Mouse (Mus musculus): Measurements from ENCODE around the gene Kcnj15. TPM values are rescaled to one million over a fixed set of nuclear protein-coding genes. Genes with fewer than 3 reads are reported as not detected.

Gene Kcnj15
- polyA plus RNA-seq, 1 experiment from 2014 or later: 15.8 TPM

GRCm38 (mm10) chr16:95225285-95225684, 32.1 kb upstream of the Kcnj15 start:
- DNase-seq (ENCODE audit: low spot score) (no peak), ATAC-seq (no peak)
- WGBS: 40% methylated on average over 7 of the region's 7 CpGs
- H3K9ac ChIP-seq (replicated peaks; ENCODE audit: low read depth): no peak overlapping the region
- no peaks in the 10 kb centered on the region for H3K9me3 ChIP-seq (ENCODE audit: low read length)
- no peak overlapping the region for H3K4me3 ChIP-seq (ENCODE audit: low read depth, low read length)
- no peak overlapping the region for H3K27ac ChIP-seq (ENCODE audit: low read length)
- no peaks in the 10 kb centered on the region for H3K36me3 ChIP-seq (ENCODE audit: insufficient read depth, low read length)
- TF ChIP-seq EP300 (IDR thresholded peaks at IDR 0.05) (no peak), CTCF (IDR thresholded peaks at IDR 0.05) (no peak)
- H3K27me3 ChIP-seq (replicated peaks; ENCODE audit: insufficient read depth, low read length): no peaks in the 10 kb centered on the region
- no peak overlapping the region for H3K4me2 ChIP-seq (replicated peaks; ENCODE audit: low read depth, low read length)
- peaks cover 13% of the 10 kb centered on the region; the same call in 1 of the 2 replicates for H3K4me1 ChIP-seq (ENCODE audit: insufficient read depth, low read depth, low read length)

- TF ChIP-seq EP300 (IDR thresholded peaks at IDR 0.05): peak; percentile 62
- no peak for TF ChIP-seq CTCF (IDR thresholded peaks at IDR 0.05)
- Histone ChIP-seq H3K9me3 (ENCODE audit: low read length) (no peaks in the 10 kb centered on the region), H3K9ac (replicated peaks; ENCODE audit: low read depth) (no peak overlapping the region), H3K4me1 (ENCODE audit: insufficient read depth, low read depth, low read length) (peaks cover 3% of the 10 kb centered on the region; the same call in 1 of the 2 replicates), H3K27ac (ENCODE audit: low read length) (no peak overlapping the region), H3K27me3 (replicated peaks; ENCODE audit: insufficient read depth, low read length) (no peaks in the 10 kb centered on the region), H3K4me3 (ENCODE audit: low read depth, low read length) (no peak overlapping the region), H3K36me3 (ENCODE audit: insufficient read depth, low read length) (no peaks in the 10 kb centered on the region), H3K4me2 (replicated peaks; ENCODE audit: low read depth, low read length) (no peak overlapping the region)
- ATAC-seq: peak; percentile 36; the same call in 1 of the 2 replicates
- WGBS: 50% methylated on average over 4 of the region's 4 CpGs
- DNase-seq (ENCODE audit: low spot score): peak; percentile 83
Observed at GRCm38 (mm10) chr16:95231768-95232167, 25.6 kb upstream of the Kcnj15 start.

GRCm38 (mm10) chr16:95234891-95235548, 22.3 kb upstream of the Kcnj15 start:
- 46% methylated on average over 2 of the region's 2 CpGs for WGBS
- H3K4me1 ChIP-seq (ENCODE audit: insufficient read depth, low read depth, low read length): peaks cover 3% of the 10 kb centered on the region; the same call in 1 of the 2 replicates
- H3K4me3 ChIP-seq (ENCODE audit: low read depth, low read length): no peak overlapping the region
- no peak overlapping the region for H3K9ac ChIP-seq (replicated peaks; ENCODE audit: low read depth)
- H3K27ac ChIP-seq (ENCODE audit: low read length): peak overlapping the region; percentile 66
- H3K27me3 ChIP-seq (replicated peaks; ENCODE audit: insufficient read depth, low read length): no peaks in the 10 kb centered on the region
- ATAC-seq (peak; percentile 91), DNase-seq (ENCODE audit: low spot score) (peak; percentile 90)
- no peak overlapping the region for H3K4me2 ChIP-seq (replicated peaks; ENCODE audit: low read depth, low read length)
- H3K9me3 ChIP-seq (ENCODE audit: low read length): no peaks in the 10 kb centered on the region
- TF ChIP-seq CTCF (IDR thresholded peaks at IDR 0.05): 0 out of 2 replicates have a peak, but pooled peaks have one; percentile 2
- TF ChIP-seq EP300 (IDR thresholded peaks at IDR 0.05): peak; percentile 97
- H3K36me3 ChIP-seq (ENCODE audit: insufficient read depth, low read length): no peaks in the 10 kb centered on the region

- 59% methylated on average over 7 of the region's 7 CpGs for WGBS
- H3K27ac ChIP-seq (ENCODE audit: low read length): peak overlapping the region; percentile 66
- H3K4me2 ChIP-seq (replicated peaks; ENCODE audit: low read depth, low read length): no peak overlapping the region
Observed at GRCm38 (mm10) chr16:95239209-95239925, 18.0 kb upstream of the Kcnj15 start.

GRCm38 (mm10) chr16:95240688-95241087, 16.7 kb upstream of the Kcnj15 start:
- ATAC-seq: no peak
- WGBS: 38% methylated on average over 5 of the region's 5 CpGs
- TF ChIP-seq CTCF (IDR thresholded peaks at IDR 0.05): no peak
- no peak for TF ChIP-seq EP300 (IDR thresholded peaks at IDR 0.05)
- DNase-seq (ENCODE audit: low spot score): peak; percentile 33
- H3K27ac ChIP-seq (ENCODE audit: low read length): peak overlapping the region; percentile 88
- H3K36me3 ChIP-seq (ENCODE audit: insufficient read depth, low read length): no peaks in the 10 kb centered on the region
- H3K4me1 ChIP-seq (ENCODE audit: insufficient read depth, low read depth, low read length): peaks cover 11% of the 10 kb centered on the region
- H3K9ac ChIP-seq (replicated peaks; ENCODE audit: low read depth): no peak overlapping the region
- no peak overlapping the region for H3K4me3 ChIP-seq (ENCODE audit: low read depth, low read length)
- no peaks in the 10 kb centered on the region for H3K27me3 ChIP-seq (replicated peaks; ENCODE audit: insufficient read depth, low read length)
- no peak overlapping the region for H3K4me2 ChIP-seq (replicated peaks; ENCODE audit: low read depth, low read length)
- H3K9me3 ChIP-seq (ENCODE audit: low read length): no peaks in the 10 kb centered on the region

More at GRCm38 (mm10) chr16:95239209-95239925, 18.0 kb upstream of the Kcnj15 start:
- TF ChIP-seq EP300 (IDR thresholded peaks at IDR 0.05) (no peak), CTCF (IDR thresholded peaks at IDR 0.05) (no peak)
- Histone ChIP-seq H3K27me3 (replicated peaks; ENCODE audit: insufficient read depth, low read length) (no peaks in the 10 kb centered on the region), H3K4me1 (ENCODE audit: insufficient read depth, low read depth, low read length) (peaks cover 11% of the 10 kb centered on the region), H3K36me3 (ENCODE audit: insufficient read depth, low read length) (no peaks in the 10 kb centered on the region), H3K9ac (replicated peaks; ENCODE audit: low read depth) (no peak overlapping the region), H3K4me3 (ENCODE audit: low read depth, low read length) (no peak overlapping the region), H3K9me3 (ENCODE audit: low read length) (no peaks in the 10 kb centered on the region)
- peak; percentile 40 for DNase-seq (ENCODE audit: low spot score)
- no peak for ATAC-seq

- DNase-seq (ENCODE audit: low spot score) (peak; percentile 92), ATAC-seq (peak; percentile 81)
- TF ChIP-seq CTCF (IDR thresholded peaks at IDR 0.05) (no peak), EP300 (IDR thresholded peaks at IDR 0.05) (peak; percentile 100)
- WGBS: 38% methylated on average over 4 of the region's 4 CpGs
- Histone ChIP-seq H3K27me3 (replicated peaks; ENCODE audit: insufficient read depth, low read length) (no peaks in the 10 kb centered on the region), H3K9ac (replicated peaks; ENCODE audit: low read depth) (no peak overlapping the region), H3K4me2 (replicated peaks; ENCODE audit: low read depth, low read length) (no peak overlapping the region), H3K27ac (ENCODE audit: low read length) (peak overlapping the region; percentile 88), H3K4me3 (ENCODE audit: low read depth, low read length) (no peak overlapping the region), H3K4me1 (ENCODE audit: insufficient read depth, low read depth, low read length) (peaks cover 11% of the 10 kb centered on the region), H3K36me3 (ENCODE audit: insufficient read depth, low read length) (no peaks in the 10 kb centered on the region), H3K9me3 (ENCODE audit: low read length) (no peaks in the 10 kb centered on the region)
Observed at GRCm38 (mm10) chr16:95241581-95241980, 15.8 kb upstream of the Kcnj15 start.

Measured in lung, postnatal 0 days (tissue).